Mouse (Mus musculus): Measurements from ENCODE around the gene S100a3. TPM values are rescaled to one million over a fixed set of nuclear protein-coding genes. Genes with fewer than 3 reads are reported as not detected.

S100a3 gene
- polyA plus RNA-seq, 1 experiment from 2014 or later = not detected

DNA sequence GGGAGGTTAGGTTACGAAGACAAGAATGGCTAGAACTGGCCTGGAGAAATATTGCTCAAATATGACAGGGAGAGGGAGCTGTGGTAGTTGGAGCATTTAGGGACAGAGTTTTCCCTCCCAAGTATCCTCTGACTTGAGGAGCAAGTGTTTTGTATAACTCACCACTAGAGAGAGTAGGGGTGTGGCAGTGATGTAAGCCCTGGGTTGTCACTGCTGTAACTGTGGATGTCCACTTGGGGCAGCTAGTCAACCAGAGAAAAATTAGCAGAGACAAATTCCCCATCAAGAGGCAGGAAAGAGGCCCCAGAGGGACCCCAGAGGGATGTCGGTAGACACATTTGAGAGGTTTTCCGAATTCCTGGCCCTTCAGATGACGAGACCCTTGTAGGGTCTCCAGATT, 35.0 kb upstream of the S100a3 start:
- no peaks in the 10 kb centered on the region for H3K4me1 ChIP-seq (replicated peaks; ENCODE audit: control insufficient read depth, insufficient read depth, low read length)
- ATAC-seq (replicated peaks; ENCODE audit: low FRiP score) (no peak), DNase-seq (ENCODE audit: low spot score) (no peak)
- no peak overlapping the region for H3K27ac ChIP-seq (ENCODE audit: low read depth, low read length)
- no peak overlapping the region for H3K9ac ChIP-seq (ENCODE audit: low read length)
- H3K4me3 ChIP-seq (ENCODE audit: low read depth, low read length) = no peak overlapping the region
- WGBS = 72% methylated on average over 4 of the region's 4 CpGs
- no peaks in the 10 kb centered on the region; the same call in 1 of the 2 replicates for H3K9me3 ChIP-seq (ENCODE audit: control insufficient read depth, low read length)
- H3K36me3 ChIP-seq (ENCODE audit: control insufficient read depth, insufficient read depth, low read length) = no peaks in the 10 kb centered on the region
- H3K27me3 ChIP-seq (ENCODE audit: control insufficient read depth, insufficient read depth, low read length) = no peaks in the 10 kb centered on the region
- H3K4me2 ChIP-seq (ENCODE audit: low read depth, low read length, severe bottlenecking) = no peak overlapping the region

DNA sequence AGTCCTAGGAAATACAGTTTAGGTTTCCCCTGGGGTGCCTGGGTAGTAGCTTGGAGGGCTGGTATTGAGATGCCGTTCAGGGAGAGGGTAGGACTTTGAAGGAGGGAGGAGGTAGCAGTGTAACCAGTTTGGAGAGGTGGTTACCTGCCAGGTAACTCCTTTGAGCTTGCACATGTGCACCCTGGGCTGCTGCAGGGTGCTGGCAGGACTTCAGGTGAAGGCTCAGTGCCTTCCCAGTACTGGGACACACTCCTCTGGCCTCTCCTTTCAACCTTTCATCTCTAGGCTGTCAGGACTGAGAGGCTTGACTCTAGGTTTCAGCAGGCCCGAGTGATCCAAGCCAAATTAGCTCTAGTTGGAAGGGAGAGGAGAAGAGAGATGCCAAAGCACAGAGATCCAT, 34.3 kb upstream of the S100a3 start:
- Histone ChIP-seq H3K9ac (ENCODE audit: low read length) (no peak overlapping the region), H3K9me3 (ENCODE audit: control insufficient read depth, low read length) (no peaks in the 10 kb centered on the region; the same call in 1 of the 2 replicates), H3K27ac (ENCODE audit: low read depth, low read length) (no peak overlapping the region), H3K4me2 (ENCODE audit: low read depth, low read length, severe bottlenecking) (no peak overlapping the region), H3K27me3 (ENCODE audit: control insufficient read depth, insufficient read depth, low read length) (no peaks in the 10 kb centered on the region), H3K4me1 (replicated peaks; ENCODE audit: control insufficient read depth, insufficient read depth, low read length) (no peaks in the 10 kb centered on the region), H3K36me3 (ENCODE audit: control insufficient read depth, insufficient read depth, low read length) (no peaks in the 10 kb centered on the region), H3K4me3 (ENCODE audit: low read depth, low read length) (no peak overlapping the region)
- no peak for ATAC-seq (replicated peaks; ENCODE audit: low FRiP score)
- WGBS = 81% methylated on average over 2 of the region's 2 CpGs
- no peak for DNase-seq (ENCODE audit: low spot score)

DNA sequence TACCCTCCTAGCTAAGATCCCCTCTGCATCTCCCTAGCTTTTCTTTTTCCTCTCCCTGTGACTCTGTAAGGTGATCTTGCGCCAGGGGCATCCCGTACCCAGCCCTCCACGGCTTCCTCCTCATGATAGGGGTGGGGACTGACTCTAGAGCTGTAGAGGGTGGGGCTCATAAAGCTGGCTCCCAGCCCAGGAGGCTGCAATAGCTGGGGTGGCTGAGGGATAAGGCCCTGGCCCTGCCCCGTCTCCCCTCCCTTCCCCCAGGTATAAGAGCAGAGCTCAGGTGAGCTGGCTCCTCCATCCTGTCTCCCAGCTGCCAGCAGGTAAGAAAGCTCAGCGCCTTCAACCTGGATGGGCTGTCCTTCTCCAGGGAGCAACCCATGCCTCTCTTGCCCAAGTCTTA, 33.8 kb upstream of the S100a3 start, which contains the start of gene S100a14:
Gene S100a14 (plus strand): TSS at position 277 of the 400 bp plus-strand sequence.
- no peaks in the 10 kb centered on the region; the same call in 1 of the 2 replicates for H3K9me3 ChIP-seq (ENCODE audit: control insufficient read depth, low read length)
- no peak within 1 kb of the TSS for H3K4me3 ChIP-seq (ENCODE audit: low read depth, low read length)
- no peaks in the 10 kb centered on the region for H3K4me1 ChIP-seq (replicated peaks; ENCODE audit: control insufficient read depth, insufficient read depth, low read length)
- DNase-seq (ENCODE audit: low spot score) (no peak), ATAC-seq (replicated peaks; ENCODE audit: low FRiP score) (no peak)
- no peak within 1 kb of the TSS for H3K4me2 ChIP-seq (ENCODE audit: low read depth, low read length, severe bottlenecking)
- no peak within 1 kb of the TSS for H3K9ac ChIP-seq (ENCODE audit: low read length)
- WGBS = 80% methylated on average over 5 of the region's 5 CpGs
- H3K27me3 ChIP-seq (ENCODE audit: control insufficient read depth, insufficient read depth, low read length) = no peaks in the 10 kb centered on the region
- H3K27ac ChIP-seq (ENCODE audit: low read depth, low read length) = no peak within 1 kb of the TSS
- no peaks in the 10 kb centered on the region for H3K36me3 ChIP-seq (ENCODE audit: control insufficient read depth, insufficient read depth, low read length)

GRCm38 (mm10) chr3:90527291-90527873, 33.0 kb upstream of the S100a3 start:
- WGBS = 85% methylated on average over 7 of the region's 7 CpGs
- Histone ChIP-seq H3K27ac (ENCODE audit: low read depth, low read length) (no peak overlapping the region), H3K4me1 (replicated peaks; ENCODE audit: control insufficient read depth, insufficient read depth, low read length) (no peaks in the 10 kb centered on the region), H3K9me3 (ENCODE audit: control insufficient read depth, low read length) (no peaks in the 10 kb centered on the region; the same call in 1 of the 2 replicates), H3K4me3 (ENCODE audit: low read depth, low read length) (no peak overlapping the region), H3K4me2 (ENCODE audit: low read depth, low read length, severe bottlenecking) (no peak overlapping the region), H3K27me3 (ENCODE audit: control insufficient read depth, insufficient read depth, low read length) (no peaks in the 10 kb centered on the region), H3K9ac (ENCODE audit: low read length) (no peak overlapping the region), H3K36me3 (ENCODE audit: control insufficient read depth, insufficient read depth, low read length) (no peaks in the 10 kb centered on the region)
- no peak for DNase-seq (ENCODE audit: low spot score)
- ATAC-seq (replicated peaks; ENCODE audit: low FRiP score) = no peak

- no peak for DNase-seq (ENCODE audit: low spot score)
- H3K36me3 ChIP-seq (ENCODE audit: control insufficient read depth, insufficient read depth, low read length) = no peaks in the 10 kb centered on the region
- WGBS = 74% methylated on average over 5 of the region's 5 CpGs
- no peaks in the 10 kb centered on the region for H3K9me3 ChIP-seq (ENCODE audit: control insufficient read depth, low read length)
- no peak overlapping the region for H3K9ac ChIP-seq (ENCODE audit: low read length)
- no peak overlapping the region for H3K4me2 ChIP-seq (ENCODE audit: low read depth, low read length, severe bottlenecking)
- H3K4me1 ChIP-seq (replicated peaks; ENCODE audit: control insufficient read depth, insufficient read depth, low read length) = no peaks in the 10 kb centered on the region
- ATAC-seq (replicated peaks; ENCODE audit: low FRiP score) = no peak
- no peaks in the 10 kb centered on the region for H3K27me3 ChIP-seq (ENCODE audit: control insufficient read depth, insufficient read depth, low read length)
- H3K4me3 ChIP-seq (ENCODE audit: low read depth, low read length) = no peak overlapping the region
- H3K27ac ChIP-seq (ENCODE audit: low read depth, low read length) = no peak overlapping the region
Measured at GRCm38 (mm10) chr3:90531713-90532112, 28.7 kb upstream of the S100a3 start.

DNA sequence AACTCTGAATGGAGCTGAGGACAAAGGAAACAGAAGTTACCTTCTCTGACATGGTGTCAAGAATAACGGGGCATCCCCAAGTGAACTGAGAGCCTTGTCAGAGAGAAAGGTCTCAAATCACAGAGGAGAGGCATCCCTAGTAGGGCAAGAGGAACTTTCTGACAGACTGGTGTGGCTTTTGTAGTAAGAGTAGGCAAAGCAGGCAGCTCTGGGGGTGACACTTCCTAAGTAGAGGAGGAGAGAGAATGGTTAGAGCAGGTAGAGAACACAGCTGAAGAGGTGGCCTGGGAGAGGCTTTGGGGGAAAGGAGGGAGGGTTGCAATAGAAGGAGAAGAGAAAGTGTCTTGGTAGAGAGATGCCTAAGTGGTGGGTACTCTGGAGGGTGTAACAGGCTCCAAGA, 24.9 kb upstream of the S100a3 start:
- no peaks in the 10 kb centered on the region for H3K4me1 ChIP-seq (replicated peaks; ENCODE audit: control insufficient read depth, insufficient read depth, low read length)
- no peak for ATAC-seq (replicated peaks; ENCODE audit: low FRiP score)
- no peak overlapping the region for H3K9ac ChIP-seq (ENCODE audit: low read length)
- H3K36me3 ChIP-seq (ENCODE audit: control insufficient read depth, insufficient read depth, low read length) = no peaks in the 10 kb centered on the region
- no peaks in the 10 kb centered on the region for H3K9me3 ChIP-seq (ENCODE audit: control insufficient read depth, low read length)
- H3K27me3 ChIP-seq (ENCODE audit: control insufficient read depth, insufficient read depth, low read length) = no peaks in the 10 kb centered on the region
- H3K4me3 ChIP-seq (ENCODE audit: low read depth, low read length) = no peak overlapping the region
- H3K27ac ChIP-seq (ENCODE audit: low read depth, low read length) = no peak overlapping the region
- no peak for DNase-seq (ENCODE audit: low spot score)
- 56% methylated on average over 1 of the region's 1 CpGs for WGBS
- H3K4me2 ChIP-seq (ENCODE audit: low read depth, low read length, severe bottlenecking) = no peak overlapping the region

DNA sequence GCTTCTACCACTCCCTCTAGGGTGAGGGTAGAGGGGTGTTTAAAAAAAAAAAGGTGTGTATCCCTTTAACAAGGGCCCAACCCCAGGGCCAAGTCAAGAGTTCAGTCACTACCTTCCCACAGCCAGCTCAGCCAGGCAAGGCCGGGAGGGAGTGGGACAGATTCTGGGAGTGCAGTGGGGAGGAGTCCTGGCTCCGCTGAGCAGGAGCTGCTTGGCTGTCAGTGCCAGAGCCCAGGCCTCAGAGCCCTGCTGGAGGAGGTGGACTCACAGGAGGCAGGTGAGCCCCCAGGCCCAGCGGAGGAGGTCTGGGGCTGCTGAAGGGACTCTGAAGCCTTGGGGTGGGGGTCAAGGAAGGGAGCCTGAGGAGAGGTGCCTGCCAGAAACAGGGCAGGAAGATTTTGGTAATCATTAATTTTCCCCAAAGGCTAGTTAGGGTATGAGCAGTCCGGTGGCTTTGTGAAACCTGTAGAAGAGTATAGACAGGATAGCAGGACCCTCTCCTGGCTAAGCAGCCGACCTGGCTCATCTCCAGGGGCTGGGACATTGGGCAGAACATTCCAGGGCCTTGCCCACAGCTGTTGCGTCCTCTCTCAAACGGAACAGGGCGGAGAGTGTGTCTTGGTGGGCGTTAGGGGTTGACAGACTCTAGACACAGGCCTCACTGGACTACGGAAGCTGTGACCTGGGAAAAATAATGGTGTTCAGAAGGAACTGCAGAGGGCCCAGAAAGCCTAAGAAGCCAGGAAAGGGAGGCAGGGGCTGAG, 23.1 kb upstream of the S100a3 start, which contains the start of gene S100a16:
Gene S100a16 (plus strand): TSS at position 114 of the 764 bp plus-strand sequence.
- Histone ChIP-seq H3K4me3 (ENCODE audit: low read depth, low read length) (no peak within 1 kb of the TSS), H3K27ac (ENCODE audit: low read depth, low read length) (no peak within 1 kb of the TSS), H3K4me2 (ENCODE audit: low read depth, low read length, severe bottlenecking) (no peak within 1 kb of the TSS), H3K36me3 (ENCODE audit: control insufficient read depth, insufficient read depth, low read length) (no peaks in the 10 kb centered on the region), H3K9ac (ENCODE audit: low read length) (no peak within 1 kb of the TSS), H3K4me1 (replicated peaks; ENCODE audit: control insufficient read depth, insufficient read depth, low read length) (peaks cover 2% of the 10 kb centered on the region; the same call in 1 of the 2 replicates), H3K9me3 (ENCODE audit: control insufficient read depth, low read length) (no peaks in the 10 kb centered on the region), H3K27me3 (ENCODE audit: control insufficient read depth, insufficient read depth, low read length) (no peaks in the 10 kb centered on the region)
- WGBS = 55% methylated on average over 10 of the region's 10 CpGs
- no peak for DNase-seq (ENCODE audit: low spot score)
- ATAC-seq (replicated peaks; ENCODE audit: low FRiP score) = no peak

- no peak for ATAC-seq (replicated peaks; ENCODE audit: low FRiP score)
- no peaks in the 10 kb centered on the region for H3K36me3 ChIP-seq (ENCODE audit: control insufficient read depth, insufficient read depth, low read length)
- peaks cover 2% of the 10 kb centered on the region; the same call in 1 of the 2 replicates for H3K4me1 ChIP-seq (replicated peaks; ENCODE audit: control insufficient read depth, insufficient read depth, low read length)
- 79% methylated on average over 5 of the region's 5 CpGs for WGBS
- no peak overlapping the region for H3K9ac ChIP-seq (ENCODE audit: low read length)
- H3K27me3 ChIP-seq (ENCODE audit: control insufficient read depth, insufficient read depth, low read length) = no peaks in the 10 kb centered on the region
- H3K9me3 ChIP-seq (ENCODE audit: control insufficient read depth, low read length) = no peaks in the 10 kb centered on the region
- H3K27ac ChIP-seq (ENCODE audit: low read depth, low read length) = no peak overlapping the region
- no peak for DNase-seq (ENCODE audit: low spot score)
- H3K4me3 ChIP-seq (ENCODE audit: low read depth, low read length) = no peak overlapping the region
- no peak overlapping the region for H3K4me2 ChIP-seq (ENCODE audit: low read depth, low read length, severe bottlenecking)
Measured at GRCm38 (mm10) chr3:90537905-90538296, 22.5 kb upstream of the S100a3 start.

Measured in forebrain, embryonic 11.5 days (tissue).